Comparison of ENCODE assay signal across 7 mouse cellular contexts in the genomic region with DNA sequence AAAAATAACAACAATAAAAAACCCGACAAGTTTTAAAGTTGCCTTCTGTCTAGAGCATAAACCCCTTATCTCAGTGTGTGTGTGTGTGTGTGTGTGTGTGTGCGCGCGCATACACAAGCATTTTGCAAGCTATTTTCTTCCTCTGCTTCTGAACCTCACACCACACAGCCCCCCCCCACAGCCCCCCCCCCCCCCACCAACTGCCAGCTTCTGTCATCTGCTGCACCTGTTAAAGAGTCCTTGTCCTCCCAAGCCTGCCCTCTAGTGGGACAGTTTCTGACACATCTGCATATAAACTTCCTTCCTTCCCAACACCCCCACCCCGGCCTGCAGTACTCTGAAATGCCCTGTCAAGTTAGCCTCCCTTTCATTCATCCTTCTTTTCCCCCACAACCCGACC. TPM values are rescaled to one million over a fixed set of nuclear protein-coding genes. Genes with fewer than 3 reads are reported as not detected.
DNase-seq lines count a peak whose midpoint lies in the region; ATAC-seq lines count a peak whose summit lies in the region.

No protein-coding gene starts in this region.

- H3K27ac ChIP-seq in midbrain, embryonic 16.5 days (ENCODE audit: low read length): no peak overlapping the region
- H3K27ac ChIP-seq in midbrain, embryonic 15.5 days: no peak overlapping the region
- peak overlapping the region; percentile 54 for H3K27ac ChIP-seq in heart, embryonic 16.5 days (ENCODE audit: low read length)

- H3K27me3 ChIP-seq in midbrain, embryonic 16.5 days (ENCODE audit: control insufficient read depth, insufficient read depth, low read depth, low read length): no peaks in the 10 kb centered on the region
- no peaks in the 10 kb centered on the region for H3K27me3 ChIP-seq in midbrain, embryonic 15.5 days (replicated peaks)
- no peaks in the 10 kb centered on the region for H3K27me3 ChIP-seq in heart, embryonic 16.5 days (ENCODE audit: control insufficient read depth, insufficient read depth, low read length)

- WGBS in midbrain, embryonic 16.5 days: 63% methylated on average over 6 of the region's 6 CpGs
- 64% methylated on average over 6 of the region's 6 CpGs for WGBS in midbrain, embryonic 15.5 days
- 54% methylated on average over 6 of the region's 6 CpGs for WGBS in heart, embryonic 16.5 days

- no peaks in the 10 kb centered on the region for H3K4me1 ChIP-seq in midbrain, embryonic 16.5 days (ENCODE audit: control insufficient read depth, insufficient read depth, low read length)
- no peaks in the 10 kb centered on the region for H3K4me1 ChIP-seq in midbrain, embryonic 15.5 days
- H3K4me1 ChIP-seq in heart, embryonic 16.5 days (ENCODE audit: control insufficient read depth, insufficient read depth, low read length): peaks cover 6% of the 10 kb centered on the region; the same call in 1 of the 2 replicates

- no peaks in the 10 kb centered on the region for H3K36me3 ChIP-seq in midbrain, embryonic 16.5 days (ENCODE audit: control insufficient read depth, insufficient read depth, low read length)
- H3K36me3 ChIP-seq in midbrain, embryonic 15.5 days (replicated peaks): no peaks in the 10 kb centered on the region
- H3K36me3 ChIP-seq in heart, embryonic 16.5 days (ENCODE audit: control insufficient read depth, insufficient read depth): no peaks in the 10 kb centered on the region

- peak; percentile 17; the same call in 1 of the 2 replicates for ATAC-seq in midbrain, embryonic 16.5 days
- no peak for ATAC-seq in midbrain, embryonic 15.5 days (replicated peaks)
- ATAC-seq in heart, embryonic 16.5 days (replicated peaks; ENCODE audit: extremely low read depth, insufficient read depth, low FRiP score): peak; percentile 63
- peak; percentile 67 for ATAC-seq in neutrophil, adult 5-6 weeks (ENCODE audit: extremely low read depth, insufficient number of reproducible peaks, low FRiP score, poor library complexity, severe bottlenecking)
- ATAC-seq in erythroid progenitor cell, adult 5-6 weeks (replicated peaks; ENCODE audit: low FRiP score, poor library complexity, severe bottlenecking): no peak

- no peak overlapping the region for H3K9ac ChIP-seq in midbrain, embryonic 16.5 days (ENCODE audit: low read depth, low read length)
- H3K9ac ChIP-seq in midbrain, embryonic 15.5 days: no peak overlapping the region
- H3K9ac ChIP-seq in heart, embryonic 16.5 days (ENCODE audit: low read length): no peak overlapping the region

- H3K9me3 ChIP-seq in midbrain, embryonic 16.5 days (replicated peaks; ENCODE audit: control insufficient read depth, low read length, poor library complexity, severe bottlenecking): no peaks in the 10 kb centered on the region
- no peaks in the 10 kb centered on the region for H3K9me3 ChIP-seq in midbrain, embryonic 15.5 days
- no peaks in the 10 kb centered on the region for H3K9me3 ChIP-seq in heart, embryonic 16.5 days (replicated peaks; ENCODE audit: control insufficient read depth, low read length)

- DNase-seq in ZHBTc4 (ENCODE audit: low read depth, low spot score) (peak; percentile 68), liver (peak; percentile 52)

- no peak overlapping the region for H3K4me3 ChIP-seq in midbrain, embryonic 16.5 days (ENCODE audit: low read depth, low read length)
- no peak overlapping the region for H3K4me3 ChIP-seq in midbrain, embryonic 15.5 days
- H3K4me3 ChIP-seq in heart, embryonic 16.5 days (ENCODE audit: low read length): no peak overlapping the region

- no peak overlapping the region for H3K4me2 ChIP-seq in midbrain, embryonic 16.5 days (ENCODE audit: low read length)
- no peak overlapping the region for H3K4me2 ChIP-seq in midbrain, embryonic 15.5 days
- H3K4me2 ChIP-seq in heart, embryonic 16.5 days (ENCODE audit: low read depth, low read length): no peak overlapping the region

RNA-seq across cellular contexts. Expression of a gene that starts 4.5 kb away (rescaled TPM):
- polyA plus RNA-seq in midbrain, embryonic 16.5 days (2015; fragmentation: Nextera tagmentation; extraction: Ambion mirVana): 401 and 405 TPM in 2 replicates
- polyA plus RNA-seq in midbrain, embryonic 15.5 days (2015; fragmentation: Nextera tagmentation; extraction: Ambion mirVana): 382 and 383 TPM in 2 replicates
- polyA plus RNA-seq in heart, embryonic 16.5 days (2015; fragmentation: Nextera tagmentation; extraction: Ambion mirVana): 322 and 352 TPM in 2 replicates
- total RNA-seq in neutrophil, adult 5-6 weeks (2017): 128 and 134 TPM in 2 replicates
- total RNA-seq in erythroid progenitor cell, adult 5-6 weeks (2015; ENCODE audit: low replicate concordance): 104 and 111 TPM in 2 replicates
- 66.7 and 125 TPM in 2 replicates for total RNA-seq in erythroid progenitor cell, adult 5-6 weeks (2017; ENCODE audit: low replicate concordance)

Comparison
In these comparisons a context has a peak if more than half of its experiments do, and no peak if none do; other contexts are left out.
1. ATAC-seq: peak in midbrain, embryonic 16.5 days (single experiment), heart, embryonic 16.5 days (single experiment) and neutrophil, adult 5-6 weeks (single experiment); none in midbrain, embryonic 15.5 days (single experiment) and erythroid progenitor cell, adult 5-6 weeks (single experiment).